Mouse (Mus musculus) cerebellum, postnatal 10 days (tissue): ENCODE data around the gene Nsun2.

ENCODE experiments used
- DNase-seq, 2 experiments: peaks; one replicate each; pipeline ENCODE4 v3.0.0; 2021; ENCODE audit warnings: mixed read lengths in 2 of 2

Nsun2 gene

DNA sequence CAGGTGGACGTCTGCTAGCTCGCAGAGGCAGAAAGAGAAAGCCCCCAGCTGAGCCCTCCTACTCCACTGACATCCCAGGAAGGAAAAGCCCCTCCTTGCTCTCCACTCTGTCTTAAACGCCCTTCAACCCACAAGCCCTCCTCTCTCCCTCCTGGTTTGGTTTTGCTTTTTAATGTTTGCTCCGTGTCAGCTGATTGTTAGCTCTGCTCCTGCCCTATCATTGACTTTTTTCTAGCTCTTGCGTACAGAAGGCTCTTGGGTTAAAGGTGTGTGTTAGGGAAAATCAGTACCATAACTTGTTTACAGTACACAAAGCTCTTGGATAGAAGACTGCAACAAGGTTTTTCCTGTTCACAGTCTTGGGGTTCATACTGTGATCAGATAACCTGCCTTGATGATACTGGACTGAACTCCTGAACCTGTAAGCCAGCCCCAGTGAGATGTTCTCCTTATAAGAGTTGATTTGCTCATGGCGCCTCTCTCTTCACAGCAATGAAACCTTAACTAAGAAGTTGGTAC is 104.6 kb downstream of the Nsun2 start:
- DNase-seq, result no peak

DNA sequence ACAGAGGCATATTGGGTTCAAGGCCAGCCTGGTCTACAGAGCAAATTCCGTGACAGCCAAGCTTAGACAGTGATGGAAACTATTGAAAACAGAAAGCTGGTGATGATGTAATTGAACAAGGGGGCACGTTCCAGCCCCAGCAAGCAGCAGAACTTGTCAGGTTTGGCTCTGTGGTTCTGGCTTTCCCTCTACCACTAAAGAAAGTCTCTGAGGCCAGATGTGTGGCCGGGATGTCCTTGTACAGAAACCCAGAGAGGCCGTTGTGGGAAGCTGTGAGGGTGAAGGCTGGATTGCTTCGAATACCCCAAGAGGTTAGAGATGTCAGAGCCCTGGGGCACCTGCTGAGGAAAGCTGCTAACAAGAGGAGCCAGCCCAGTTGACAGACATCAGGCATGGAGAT is 105.7 kb downstream of the Nsun2 start:
- no peak for DNase-seq

GRCm38 (mm10) chr13:69640126-69640525 is 106.6 kb downstream of the Nsun2 start:
- no peak for DNase-seq

DNA sequence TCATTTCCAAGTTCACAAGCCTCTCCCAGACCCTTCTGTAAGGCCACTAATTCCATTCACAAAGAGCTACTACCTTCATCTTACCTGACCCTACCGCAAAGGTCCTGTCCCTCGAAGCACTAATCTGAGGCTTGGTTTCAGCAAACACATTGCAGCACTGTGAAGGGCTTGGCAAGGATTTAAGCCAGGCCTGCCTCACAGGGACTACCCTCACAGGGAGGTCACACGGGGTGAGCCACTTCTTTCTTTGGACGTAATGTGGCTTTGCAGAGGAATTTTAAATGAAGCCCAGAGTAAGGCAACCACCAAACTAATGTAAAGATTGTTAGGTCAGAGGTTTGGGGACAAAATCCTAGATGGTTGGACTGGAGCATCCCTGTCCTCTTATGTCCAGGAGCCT is 107.0 kb downstream of the Nsun2 start:
- no peak for DNase-seq

DNA sequence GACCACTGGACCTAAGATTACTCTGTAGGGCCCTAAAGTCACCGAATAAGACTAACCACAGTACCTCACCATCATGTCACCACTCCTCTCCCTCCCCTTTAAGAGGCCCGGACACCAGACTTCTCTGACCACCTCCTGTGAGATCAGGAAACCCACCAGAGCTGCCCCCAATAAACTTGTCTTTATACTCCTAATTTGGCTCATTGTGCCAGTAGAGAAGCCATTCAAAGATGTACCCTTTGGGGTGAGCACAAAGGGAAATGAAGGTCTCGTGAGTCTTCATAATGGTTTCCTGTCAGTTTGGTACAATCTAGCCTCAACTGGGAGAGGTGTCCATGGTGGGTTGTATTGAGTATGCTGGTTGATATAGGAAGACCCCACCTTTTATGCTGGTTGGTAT is 107.5 kb downstream of the Nsun2 start:
- no peak for DNase-seq

DNA sequence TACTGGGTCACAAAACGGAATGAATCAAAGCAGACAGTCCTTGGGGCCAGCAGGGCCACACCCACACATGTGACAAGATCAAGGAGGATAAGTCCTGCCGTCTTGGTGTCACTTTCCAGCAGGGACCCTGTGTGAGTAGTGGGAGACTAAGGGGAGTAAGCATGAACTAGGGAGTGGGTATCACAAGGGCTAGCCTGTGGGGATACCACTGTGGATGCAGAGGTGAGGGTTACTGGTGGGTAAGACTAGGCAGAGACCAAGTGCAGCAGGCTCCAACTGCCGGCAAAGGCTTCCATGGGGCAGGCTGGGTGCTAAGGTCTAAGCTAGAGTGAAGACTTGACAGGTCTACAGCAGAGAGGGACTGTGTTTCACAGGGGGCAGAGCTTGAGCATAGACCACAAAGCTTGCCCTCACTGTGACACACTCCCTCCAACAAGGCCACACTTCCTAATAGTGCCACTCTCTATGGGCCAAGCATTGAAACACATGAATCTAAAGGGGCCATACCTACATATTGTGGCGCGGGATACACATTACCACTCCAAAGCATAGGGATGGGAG is 109.2 kb downstream of the Nsun2 start:
- DNase-seq, result no peak

- DNase-seq, result no peak
These were observed 110.4 kb downstream of the Nsun2 start for GRCm38 (mm10) chr13:69643937-69644336.

- DNase-seq, result no peak
These were observed 111.1 kb downstream of the Nsun2 start for GRCm38 (mm10) chr13:69644427-69645166.

DNA sequence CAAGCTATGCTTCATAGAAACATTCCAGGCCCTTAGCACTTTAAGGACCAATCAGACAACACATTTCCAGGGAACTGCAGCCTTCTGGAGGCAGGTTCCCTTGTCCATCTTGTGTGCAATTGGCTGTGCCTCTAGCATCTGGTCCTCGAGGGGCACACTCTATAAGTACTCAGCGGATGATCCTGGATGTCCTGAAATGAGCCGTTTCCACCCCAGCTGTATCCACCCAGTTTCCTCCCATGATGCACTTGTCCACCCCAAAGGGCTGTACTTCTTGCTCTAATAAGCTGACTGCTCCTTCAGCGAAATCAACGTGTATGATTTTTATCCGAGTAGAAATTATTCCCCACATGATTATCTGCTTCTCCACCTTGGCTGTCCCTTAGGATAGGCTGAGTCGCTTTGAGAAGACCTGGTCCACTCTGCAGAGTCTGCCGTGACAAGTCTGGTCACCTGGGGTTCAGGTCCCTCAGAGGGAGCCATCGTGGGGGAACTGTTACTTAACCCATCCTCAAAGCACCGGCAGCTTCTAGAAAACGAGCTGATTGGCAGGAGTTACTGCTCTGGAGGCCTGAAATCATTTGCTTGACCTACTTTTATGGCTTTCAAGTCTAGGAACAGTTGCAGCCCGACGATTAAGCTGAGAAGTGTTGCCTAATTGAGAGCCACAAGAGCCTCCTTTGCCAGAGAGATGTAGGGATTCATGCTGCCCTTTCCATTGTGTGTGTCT is 112.3 kb downstream of the Nsun2 start:
- DNase-seq, result peak in 1 of 2 experiments; percentile 23

DNA sequence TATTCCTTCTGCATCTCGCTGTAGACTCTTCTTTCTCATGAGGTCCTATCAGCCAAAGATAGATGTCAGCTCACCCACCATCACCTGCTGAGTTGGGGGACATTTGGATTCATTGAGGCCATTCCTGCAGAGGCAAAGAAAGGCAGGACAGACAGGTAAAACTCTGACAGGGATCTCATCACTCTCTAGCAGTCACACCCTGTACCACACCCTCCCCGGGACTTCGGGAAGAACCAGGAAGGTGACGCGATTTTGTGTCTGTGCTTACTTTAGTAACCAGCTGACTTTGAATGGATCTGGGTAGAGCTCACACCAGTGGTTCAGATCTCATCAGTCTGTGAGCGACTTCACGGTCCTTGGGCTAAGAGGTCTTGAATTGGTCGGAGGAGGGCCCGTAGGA is 112.9 kb downstream of the Nsun2 start:
- no peak for DNase-seq

DNA sequence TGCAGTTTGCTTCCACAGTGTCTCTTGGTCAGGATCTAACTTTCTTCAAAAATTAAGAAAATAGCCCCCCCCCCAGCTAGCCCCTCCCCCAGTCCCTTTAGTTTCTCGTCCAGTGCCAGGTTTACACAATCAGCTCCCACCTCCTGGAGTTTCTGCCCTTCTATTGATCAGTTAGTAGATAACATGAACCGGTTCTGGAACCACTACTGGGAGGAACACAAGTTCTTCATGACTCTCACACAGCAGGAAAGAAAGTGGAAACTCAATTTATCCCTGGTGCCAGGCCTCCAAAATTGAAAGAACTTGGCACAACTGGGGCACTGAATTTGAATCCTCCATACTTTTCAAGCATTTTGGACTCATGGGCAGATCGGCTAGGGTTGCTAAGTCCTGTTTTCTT is 121.0 kb downstream of the Nsun2 start:
- DNase-seq, result no peak

- DNase-seq, result no peak
These were observed 138.6 kb downstream of the Nsun2 start for GRCm38 (mm10) chr13:69672121-69672520.

DNA sequence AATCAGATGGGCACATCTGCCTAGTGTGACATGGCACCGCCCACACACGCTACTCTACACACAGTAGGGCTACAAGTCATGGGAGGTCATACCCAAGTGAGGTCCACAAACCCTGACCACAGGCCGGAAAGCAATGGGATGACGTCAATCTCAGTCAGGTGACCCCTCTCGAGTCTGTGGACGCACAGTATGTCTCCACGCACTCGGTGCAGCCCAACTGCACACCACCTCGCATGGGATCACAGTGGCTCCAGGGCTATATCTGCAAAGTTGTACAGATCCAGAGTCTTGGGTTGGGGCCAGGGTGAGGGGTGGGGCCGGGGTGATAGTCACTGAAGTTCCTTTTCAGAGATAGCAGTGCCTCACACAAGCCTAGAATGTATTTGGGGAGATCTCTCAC is 139.0 kb downstream of the Nsun2 start:
- DNase-seq, result no peak

DNA sequence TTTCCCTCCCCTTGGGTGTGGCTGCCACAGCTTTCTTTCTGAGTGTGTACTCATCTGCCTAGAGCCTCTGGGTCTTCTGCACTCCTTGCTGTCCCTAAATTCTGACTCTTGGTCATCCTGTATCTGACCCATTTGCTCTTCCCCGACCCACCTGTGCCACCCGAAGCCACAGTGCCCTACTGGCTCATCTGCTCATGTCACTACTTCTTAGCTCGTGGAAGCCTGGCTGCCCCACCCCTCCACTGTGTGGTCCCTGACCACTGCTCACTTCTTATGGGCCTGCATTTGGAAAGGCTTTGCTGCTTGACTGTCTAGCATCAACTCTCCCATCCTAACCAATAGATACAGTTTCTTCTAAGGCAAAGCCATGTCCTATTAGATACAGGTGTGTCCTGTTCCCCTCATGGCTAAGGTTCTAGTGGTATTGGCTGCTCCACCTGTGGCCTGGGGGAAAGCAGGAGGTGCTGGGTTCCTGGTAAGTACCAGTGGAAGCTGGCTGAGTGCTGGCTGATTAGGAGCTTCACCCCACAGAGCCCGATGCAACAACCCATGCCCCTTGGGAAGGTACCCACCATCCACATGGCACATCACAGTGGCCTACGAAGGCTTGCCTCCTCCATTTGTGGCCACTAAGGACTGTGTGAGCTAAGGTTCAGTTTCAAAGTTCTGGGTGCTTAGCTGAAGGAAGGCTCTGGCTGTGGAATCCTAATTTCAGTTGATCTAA is 139.8 kb downstream of the Nsun2 start:
- no peak for DNase-seq

- no peak for DNase-seq
These were observed 140.5 kb downstream of the Nsun2 start for GRCm38 (mm10) chr13:69673921-69674618.
